Mouse (Mus musculus): Measurements from ENCODE around the gene Bcl2.

Bcl2 gene

DNA sequence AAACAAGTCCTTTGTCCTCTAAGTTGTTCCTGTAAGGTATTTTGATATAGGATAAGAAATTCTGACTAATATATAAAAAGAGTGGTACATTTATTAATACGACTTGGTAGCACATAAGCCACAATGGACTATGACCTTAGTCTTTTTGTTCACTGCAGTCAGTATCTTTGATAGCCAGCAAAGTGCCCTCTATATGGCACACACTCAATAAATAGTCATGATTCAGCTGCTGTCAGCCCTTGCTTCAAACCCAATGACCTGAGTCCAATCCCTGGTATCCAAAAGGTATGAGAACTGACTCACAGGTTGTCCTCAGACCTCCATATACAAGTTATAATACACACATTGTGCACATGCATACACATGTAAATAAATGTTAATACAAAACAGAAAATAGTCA lies 117.7 kb downstream of the Bcl2 start:
- intact Hi-C loops (cut with DNase I) = no loop called here

DNA sequence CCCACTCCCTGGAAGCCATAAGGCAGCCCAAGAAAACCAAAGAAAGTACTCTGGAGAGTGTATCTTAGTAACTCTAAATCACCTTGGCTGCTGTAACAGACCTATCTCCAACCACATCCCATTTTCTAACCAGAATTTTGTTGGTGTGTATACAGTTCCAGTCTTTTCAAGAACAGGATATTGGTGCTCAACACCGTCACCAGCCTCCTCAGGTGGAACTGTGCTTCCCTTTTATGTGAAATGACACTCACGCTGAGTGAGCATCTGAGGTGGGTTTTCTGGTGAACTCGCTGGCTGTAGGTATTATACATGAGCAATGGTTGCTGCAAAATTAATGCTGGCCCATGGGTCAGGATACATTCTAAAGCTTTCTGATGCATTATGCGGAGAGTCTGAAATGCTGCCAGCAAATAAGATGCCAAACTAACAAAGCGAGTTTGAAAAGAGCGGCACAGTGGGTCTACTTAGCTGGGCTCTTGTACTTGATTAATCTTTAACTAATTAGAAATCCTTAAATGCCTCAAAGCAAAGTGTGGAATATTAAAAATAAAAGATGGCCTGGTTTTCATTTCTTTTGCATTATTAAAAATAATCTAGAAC lies 118.7 kb downstream of the Bcl2 start:
- intact Hi-C loops (cut with DNase I) = no loop called here

DNA sequence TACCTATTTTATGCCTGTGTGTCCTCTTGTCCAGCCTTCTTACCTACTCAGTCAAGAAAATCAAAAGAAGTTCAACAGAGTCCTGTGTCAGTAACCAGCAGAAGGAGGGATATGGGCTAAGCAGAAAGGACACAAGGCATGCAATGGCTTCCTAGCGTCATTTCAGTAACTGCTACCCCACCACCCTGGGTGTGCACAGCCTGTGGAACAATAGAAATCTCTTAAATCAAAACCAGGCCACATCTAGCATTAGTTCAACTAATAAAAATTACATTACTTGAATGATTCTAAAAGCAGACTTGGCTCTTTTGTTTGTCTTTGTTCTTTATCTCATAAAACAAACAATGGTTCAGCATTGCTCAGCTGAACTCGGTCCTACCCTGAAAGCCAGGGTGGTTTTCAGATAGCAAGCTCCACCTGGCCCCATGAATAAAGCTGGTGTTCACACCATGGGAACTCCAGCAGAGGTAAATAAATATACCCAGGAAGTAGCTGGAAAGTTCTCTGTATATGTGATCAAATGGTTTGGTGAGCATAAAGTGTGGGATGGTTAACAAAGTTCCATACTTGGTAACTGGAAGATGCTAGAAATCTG lies 122.8 kb downstream of the Bcl2 start:
- intact Hi-C loops (cut with DNase I) = no loop called here

DNA sequence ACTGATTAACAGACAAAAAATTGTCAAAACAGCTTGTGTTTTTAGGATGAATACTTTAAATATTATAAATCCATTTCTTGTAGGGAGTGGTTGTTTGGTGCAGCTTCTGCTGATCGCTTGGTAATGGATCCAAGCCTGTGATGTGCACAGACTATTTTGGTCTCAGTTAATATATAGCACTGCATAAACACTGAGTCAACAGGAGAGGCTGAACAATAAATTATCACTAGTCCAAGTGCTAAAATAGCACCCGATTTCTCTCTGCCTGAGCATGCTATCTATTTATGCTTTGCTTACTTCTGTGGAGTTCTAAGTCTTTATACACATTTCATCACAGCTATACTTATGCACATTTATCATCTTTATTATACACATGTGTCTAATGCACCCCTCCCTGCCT lies 124.9 kb downstream of the Bcl2 start:
- intact Hi-C loops (cut with DNase I) = no loop called here

DNA sequence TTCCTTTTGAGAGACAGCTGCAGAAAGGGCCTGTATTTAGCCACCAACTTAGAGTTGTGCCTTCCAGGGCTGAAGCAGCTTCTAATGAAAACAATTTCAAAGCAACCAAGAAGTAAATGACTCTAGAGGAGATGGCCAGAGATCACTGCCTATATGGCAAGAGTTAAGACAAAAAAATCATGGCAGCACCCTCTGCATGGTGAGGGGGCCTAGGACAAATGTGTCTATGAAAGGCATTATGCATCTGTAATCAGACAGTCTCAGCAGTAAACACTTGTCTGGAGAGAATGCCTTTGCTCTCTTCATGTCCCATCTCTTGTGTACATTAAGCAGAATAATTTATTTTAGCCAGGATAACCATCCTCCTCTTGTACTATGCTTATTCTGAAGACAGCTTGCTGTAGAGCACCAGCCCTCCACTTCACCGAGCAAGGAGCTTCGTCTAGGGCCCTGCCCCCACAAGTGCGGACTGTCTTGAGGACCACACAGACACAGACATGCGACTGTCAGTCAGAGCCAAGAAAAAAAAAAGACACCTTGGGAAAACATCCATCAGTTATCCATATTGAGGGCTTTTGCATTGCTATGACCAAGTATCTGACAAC lies 126.1 kb downstream of the Bcl2 start:
- intact Hi-C loops (cut with DNase I) = no loop called here

DNA sequence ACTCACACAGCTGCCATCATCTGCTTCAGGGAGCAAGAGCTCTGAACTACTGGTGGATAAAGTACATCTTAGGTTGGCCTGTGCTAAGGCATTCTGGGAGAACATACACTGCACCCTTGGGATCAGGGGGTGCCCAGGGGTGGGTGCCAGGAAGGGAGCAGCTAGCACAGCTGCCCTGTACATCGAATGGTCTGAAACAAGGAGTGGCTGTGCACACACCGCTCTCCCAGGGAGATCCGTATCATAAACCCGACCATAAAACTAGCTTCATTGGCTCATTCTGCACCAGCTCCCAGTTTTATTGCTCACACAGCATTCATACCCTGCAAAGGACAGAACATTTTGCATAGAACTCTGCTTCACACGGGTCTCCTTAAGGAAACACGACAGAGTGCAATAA lies 127.3 kb downstream of the Bcl2 start:
- intact Hi-C loops (cut with DNase I) = no loop called here

DNA sequence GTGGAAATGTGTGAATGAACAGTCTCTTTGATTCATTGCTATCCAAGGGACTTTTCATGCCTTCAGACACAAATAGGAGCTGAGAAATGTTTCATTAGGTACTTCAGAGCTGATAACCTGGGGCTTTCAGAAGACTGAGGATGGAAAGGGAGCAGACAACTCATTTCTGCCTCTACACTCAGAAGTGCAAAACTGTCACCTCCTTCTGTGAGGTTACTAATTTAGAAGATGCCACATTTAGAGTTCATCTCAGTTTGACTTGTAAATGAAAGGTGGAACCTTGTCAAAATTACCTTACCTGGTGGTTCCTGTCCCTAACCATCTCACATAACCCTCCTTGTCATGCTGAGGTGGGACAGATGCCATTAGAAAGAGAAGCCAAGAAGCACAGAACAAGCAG lies 128.7 kb downstream of the Bcl2 start:
- intact Hi-C loops (cut with DNase I) = no loop called here

DNA sequence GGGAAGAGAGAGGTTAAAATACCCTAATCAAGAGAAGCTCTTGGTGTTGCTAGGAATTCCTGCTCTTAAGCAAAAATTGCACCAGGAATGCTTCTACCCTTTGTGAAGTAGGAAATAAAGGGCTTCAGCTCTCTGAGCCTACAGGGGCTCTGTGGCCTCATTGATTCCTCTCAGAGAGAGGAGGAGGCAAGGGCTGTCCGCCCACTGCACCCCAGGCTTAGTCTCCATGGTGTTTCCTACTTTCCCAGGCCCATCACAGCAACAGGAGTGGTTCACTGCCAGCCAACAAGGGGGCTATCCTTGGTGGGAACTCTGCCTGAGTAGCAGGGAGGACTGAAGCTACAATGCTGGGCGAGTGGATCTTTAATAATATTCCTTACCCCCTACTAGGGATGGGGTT lies 129.2 kb downstream of the Bcl2 start:
- intact Hi-C loops (cut with DNase I) = no loop called here

DNA sequence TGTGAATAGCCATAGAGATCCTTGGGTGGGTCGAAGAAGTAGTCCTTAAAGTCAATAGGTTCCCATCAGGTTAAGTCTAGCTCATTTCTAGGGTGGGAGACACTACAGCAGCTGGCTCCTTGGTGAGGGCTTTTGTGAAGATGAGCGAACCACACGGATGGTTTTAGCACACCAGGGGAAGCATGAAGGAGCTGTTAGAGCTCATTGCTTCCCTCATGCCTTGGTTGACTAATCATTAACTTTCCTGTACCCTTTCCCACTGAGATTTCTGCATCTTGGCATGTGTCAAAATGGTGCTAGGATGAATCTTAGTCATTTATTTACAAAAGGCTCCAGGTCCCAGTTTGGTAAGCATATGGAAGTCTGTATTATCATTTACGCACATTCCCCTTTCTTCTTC lies 129.8 kb downstream of the Bcl2 start:
- intact Hi-C loops (cut with DNase I) = no loop called here

DNA sequence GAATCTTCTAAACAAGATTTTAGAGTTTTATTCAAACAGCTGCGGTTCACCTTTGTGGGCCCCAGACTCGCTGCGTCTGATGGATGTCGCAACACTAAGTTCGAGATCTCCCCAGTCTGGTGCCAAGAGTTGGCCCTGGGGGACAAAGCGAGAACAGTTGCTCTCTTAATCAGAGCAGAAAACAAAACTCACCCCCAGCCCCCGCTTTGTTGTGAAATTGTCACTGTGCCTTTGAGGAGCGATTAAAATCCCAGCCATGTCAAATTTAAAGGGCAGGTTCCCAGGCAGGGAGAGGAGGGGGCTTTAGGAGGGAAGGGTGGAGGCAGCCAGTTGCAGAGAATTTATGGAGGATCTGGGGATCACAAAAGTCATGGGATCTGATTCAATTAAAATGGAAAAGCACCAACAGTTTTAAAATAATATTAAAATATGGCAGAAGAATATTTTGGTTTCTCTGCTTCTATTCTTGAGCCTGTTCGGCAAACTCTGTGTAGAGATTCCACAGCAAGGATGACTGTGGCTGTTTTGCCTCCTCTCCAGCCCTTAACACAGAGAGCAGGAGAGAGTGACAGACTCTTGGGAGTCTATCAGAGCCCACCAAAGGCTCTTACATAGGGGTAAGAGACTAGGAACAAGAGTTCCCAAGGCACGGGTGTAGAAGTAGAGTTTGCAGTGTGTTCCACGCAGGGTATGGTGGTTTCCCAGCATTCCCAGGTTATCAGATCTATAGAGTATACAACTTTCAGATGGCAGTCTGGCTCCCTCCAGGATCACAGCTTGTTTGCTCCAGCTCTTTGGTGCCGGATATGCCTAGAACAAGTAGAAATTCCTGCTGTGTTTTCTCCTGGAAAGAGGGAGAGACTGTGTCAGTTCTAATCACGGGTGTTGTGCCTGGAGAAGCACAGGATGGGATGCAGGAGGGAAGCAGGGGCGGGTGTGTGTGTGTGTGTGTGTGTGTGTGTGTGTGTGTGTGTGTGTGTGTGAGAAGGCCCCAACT lies 130.5 kb downstream of the Bcl2 start:
- intact Hi-C loops (cut with DNase I) = no loop called here

DNA sequence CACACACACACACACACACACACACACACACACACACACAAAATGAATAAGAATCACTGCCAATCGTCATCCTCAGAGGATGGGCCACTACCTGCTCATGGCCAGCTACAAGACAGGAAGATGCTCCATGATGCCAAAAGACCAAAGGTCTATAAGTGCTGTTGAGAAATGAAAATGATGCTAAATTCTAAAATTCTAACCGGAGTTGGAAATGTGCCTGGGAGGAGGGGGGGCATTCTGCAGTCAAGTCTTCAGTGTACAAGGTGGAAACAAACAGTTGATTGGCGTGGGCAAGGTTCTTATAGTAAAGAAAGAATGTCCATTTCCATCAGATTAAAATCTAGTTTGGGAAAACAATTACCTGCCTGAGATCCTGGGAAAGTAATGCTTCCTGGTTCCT lies 131.3 kb downstream of the Bcl2 start:
- intact Hi-C loops (cut with DNase I) = no loop called here

DNA sequence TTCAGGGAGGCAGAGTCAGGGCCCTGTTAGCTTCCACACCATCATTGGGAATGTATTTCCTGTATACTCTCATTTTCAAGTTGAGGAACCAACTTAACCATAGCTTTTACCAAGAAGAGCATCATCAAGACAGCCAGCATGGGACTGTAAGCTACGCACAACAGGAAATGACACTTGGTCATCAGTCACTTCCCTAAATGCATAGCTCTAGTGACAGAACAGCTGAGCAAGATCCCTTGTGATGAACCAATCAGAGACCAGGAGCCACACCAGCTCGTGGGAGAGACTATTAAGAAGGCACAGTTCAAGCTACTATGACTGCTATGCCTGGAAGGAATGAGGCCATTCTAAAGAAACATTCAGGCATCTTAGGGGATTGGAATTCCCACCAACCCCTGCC lies 132.3 kb downstream of the Bcl2 start:
- intact Hi-C loops (cut with DNase I) = no loop called here

DNA sequence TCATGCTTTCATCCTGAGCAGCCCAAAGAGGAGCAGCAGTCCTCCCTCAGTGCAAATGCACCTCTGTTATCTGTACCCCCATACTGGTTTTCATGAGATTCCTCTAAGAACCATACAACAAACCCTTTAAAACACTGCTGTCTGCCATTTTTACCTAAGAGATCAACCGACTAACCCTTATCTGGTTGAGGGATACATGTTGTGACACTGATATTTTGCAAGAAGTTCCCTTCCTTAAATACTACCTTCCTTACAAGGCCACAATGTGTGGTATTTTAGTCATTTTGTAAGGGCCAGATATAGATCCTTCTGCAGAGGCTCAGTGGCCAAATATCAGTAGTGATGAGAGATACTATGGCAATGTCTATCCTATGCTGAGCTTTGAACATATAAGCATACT lies 134.3 kb downstream of the Bcl2 start:
- intact Hi-C loops (cut with DNase I) = no loop called here

DNA sequence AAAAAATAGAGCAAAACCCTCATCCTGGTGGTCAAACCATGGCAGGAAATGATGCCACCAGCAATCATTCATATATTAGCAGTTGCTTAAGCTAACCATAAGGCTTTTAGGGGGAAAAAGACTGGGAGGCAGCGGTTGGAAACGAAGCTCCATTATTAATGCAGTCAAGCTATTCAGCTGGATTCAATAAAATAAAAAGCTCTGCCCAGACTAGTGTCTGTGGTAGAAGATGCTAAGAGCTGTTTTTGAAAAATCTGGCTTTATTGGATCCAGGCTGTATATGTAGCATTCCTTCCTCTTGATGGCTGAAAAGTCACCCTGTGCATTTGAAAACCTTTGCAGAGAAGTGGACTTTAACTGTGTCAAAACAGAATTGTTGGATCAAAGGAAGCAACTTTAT lies 141.6 kb downstream of the Bcl2 start:
- intact Hi-C loops (cut with DNase I) = no loop called here

DNA sequence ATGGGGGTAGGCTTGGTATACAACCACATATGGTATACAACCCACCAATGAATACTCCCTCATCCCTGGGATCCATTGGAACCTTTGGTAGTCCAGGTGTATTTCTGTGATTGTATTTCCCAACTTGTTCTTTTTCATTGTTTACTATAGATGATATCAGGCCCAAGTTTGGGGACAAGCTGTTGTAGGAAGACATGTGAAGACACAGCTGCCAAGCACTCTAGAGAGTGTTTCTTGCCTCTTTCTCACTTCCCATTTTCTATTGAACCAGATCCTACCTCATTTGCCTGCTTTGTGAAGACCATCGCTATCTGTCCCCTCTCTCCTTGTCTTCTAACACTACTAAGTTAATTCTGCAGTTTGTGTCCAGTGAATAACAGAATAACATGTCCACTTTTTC lies 143.2 kb downstream of the Bcl2 start:
- intact Hi-C loops (cut with DNase I) = no loop called here

DNA sequence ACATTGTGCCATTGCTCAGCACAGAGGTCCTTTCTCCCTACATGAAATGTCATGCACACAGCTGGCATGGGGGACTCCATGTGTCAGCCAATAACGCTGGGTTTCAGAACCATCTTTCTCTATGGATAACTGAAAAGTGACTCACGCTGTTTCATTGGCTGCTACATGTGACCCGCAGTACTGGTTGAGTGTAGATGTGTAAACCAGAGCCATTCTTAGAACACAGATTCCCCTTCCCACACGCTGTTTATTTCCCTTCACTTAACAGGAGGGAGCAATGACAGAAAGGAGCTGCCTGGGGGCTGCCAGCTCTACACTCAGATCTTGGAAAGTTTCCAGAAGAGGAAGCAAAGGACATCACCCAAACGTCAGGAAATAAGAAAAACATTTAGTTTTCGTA lies 143.7 kb downstream of the Bcl2 start:
- intact Hi-C loops (cut with DNase I) = no loop called here

DNA sequence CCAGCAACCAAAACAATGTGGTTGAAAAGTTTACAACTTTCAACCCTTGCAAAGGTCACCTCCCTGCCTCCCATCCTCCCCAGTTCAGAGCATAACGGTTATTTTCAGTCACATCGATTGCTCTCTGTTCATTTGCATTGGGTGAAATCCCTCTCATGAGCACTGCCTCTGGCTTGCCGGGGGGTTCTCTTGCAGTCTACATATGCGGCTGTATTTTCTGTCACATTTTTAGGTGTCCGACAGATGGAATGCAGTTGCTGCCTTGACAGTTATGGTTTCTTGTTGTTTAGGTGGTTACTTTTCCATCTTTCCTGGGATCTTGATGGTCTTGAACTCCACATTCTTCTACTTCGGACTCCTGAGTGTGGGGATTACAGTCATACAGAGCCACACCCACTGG lies 144.4 kb downstream of the Bcl2 start:
- intact Hi-C loops (cut with DNase I) = no loop called here

DNA sequence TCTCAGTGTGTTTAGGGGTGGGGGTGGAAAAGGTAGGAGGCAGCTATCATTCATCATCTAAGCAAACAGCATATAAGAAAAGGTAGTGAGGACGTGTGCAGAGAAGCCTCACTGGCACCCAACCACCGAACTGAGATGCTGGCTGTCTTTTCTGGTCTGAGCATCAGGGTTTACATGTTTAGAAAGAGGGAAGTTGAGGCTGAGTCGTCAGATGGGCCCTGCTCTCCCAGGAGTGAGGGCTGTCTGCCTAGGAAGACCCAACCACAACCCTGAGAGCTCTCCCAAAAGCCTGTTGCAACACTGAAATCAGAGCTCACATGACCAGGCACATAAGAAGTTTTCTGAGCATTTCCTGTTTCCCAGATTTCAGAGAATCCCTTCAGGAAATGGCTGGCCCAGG lies 145.2 kb downstream of the Bcl2 start:
- intact Hi-C loops (cut with DNase I) = no loop called here

DNA sequence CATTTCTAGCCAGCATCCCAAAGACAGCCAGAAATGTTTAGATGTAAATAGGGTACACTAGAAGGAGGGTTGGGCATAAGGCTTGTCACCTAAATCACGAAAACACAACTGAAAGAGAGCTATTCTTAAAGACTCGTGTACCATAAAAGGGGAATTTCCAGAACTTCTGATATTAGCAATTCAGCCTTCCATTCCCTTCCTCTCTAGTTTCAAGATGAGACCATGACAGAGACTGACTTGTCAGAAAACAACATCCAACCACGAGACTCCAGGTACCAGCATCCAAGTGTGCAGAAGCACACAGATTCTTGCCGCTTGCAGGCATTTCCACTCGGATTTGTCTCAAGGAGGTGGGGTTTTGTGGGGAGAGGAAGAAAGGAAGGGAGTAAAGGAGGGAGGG lies 146.6 kb downstream of the Bcl2 start:
- intact Hi-C loops (cut with DNase I) = no loop called here

DNA sequence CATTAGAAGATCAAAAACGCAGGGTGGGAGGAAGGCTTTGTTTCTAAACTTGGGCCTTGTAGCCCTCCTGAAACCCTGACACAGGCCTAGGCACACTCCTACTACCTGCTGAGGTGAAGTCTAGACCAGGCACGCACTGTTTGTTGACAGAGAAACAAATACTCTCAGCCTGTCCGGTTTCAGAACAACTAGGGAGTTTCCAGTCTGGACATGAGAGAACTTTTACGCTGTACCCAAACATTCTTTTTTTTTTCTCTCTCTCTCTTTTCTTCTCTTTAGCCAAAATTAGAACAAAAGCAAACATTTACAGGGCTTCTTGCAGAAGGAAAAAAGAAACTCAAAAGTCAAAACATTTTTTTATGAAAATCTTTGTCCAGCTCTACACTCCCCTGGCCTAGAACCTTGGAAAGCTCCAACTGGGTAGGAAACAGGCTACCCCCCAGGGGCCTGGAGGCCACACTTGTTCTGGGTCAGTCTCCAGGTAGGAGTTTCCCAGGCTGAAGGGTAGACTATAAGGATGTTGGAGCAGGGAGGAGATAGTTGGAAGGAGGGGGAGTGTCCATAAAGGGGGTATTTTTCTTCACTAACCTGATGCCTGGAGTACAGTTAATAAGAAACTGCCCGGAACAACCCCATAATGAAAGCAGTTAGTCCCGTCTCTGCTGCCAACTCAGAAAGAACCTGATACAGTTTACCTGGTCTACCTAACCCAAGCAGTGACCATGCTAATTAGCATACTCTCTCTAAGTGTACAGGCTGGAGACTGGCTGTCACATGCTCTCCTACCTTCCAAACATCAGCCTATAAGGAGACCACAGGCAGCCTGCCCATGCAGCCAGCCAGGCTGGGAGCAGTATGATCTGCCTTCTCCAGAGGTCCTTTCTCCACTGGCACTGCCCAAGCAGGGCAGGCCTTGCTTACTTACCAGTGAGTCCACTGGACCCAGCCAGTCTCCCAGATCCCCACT lies 147.7 kb downstream of the Bcl2 start:
- intact Hi-C loops (cut with DNase I) = no loop called here

DNA sequence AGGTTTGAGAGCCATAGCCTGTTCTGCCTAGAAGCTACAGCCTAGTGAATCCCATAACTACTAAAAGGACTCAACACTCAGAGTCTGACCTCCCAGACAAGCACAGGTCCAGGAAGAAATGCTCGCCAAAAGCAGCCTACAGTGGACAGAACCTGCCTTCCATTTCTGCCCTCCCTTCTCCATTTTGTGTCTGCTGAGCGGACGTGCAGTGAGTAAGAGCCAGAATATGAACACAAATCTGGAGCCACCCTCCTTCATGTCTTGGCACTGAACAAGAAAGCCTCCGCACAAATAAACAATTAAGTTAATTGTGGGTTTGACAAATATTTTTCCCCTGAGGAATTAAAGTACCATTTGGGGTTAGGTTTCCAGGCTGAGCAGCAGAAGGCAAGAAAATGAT lies 148.8 kb downstream of the Bcl2 start:
- intact Hi-C loops (cut with DNase I) = no loop called here

All from adrenal gland (tissue).